Mouse (Mus musculus) lung, postnatal 0 days (tissue): ENCODE measurements at regions not wholly inside any gene's neighbourhood (a gene's known extent, or its start where the extent isn't known, plus 50 kb on each side); places are given as distances from the start of the nearest gene placed in this dataset.
A peak's percentile ranks its signal among the peaks of the same experiment; 100 is the strongest.

Source experiments
- ATAC-seq: fragments of 200-750 bp; cut with Nextera tagmentation; 2 replicates; pipeline ENCODE4 v1.8.0; 2017; ENCODE audit warnings: moderate library complexity
- DNase-seq: peaks from one replicate; pipeline ENCODE4 v3.0.0-alpha.2; 2016; ENCODE audit warnings: low spot score
- H3K27ac ChIP-seq: fragments of 300-500 bp; sonication (generic); 2 replicates; pipeline ENCODE4 v1.5.1; 2014; ENCODE audit warnings: antibody characterized with exemption, mild to moderate bottlenecking, low read length, mixed read lengths
- H3K27me3 ChIP-seq: fragments of 300-500 bp; sonication (generic); replicated peaks from 2 replicates; pipeline ENCODE4 v1.6.1; 2014; ENCODE audit warnings: low read length, mixed read lengths; ENCODE audit not compliant: insufficient read depth
- H3K36me3 ChIP-seq: fragments of 300-500 bp; sonication (generic); 2 replicates; pipeline ENCODE4 v1.6.1; 2014; ENCODE audit warnings: low read length, mixed read lengths; ENCODE audit not compliant: insufficient read depth
- H3K4me1 ChIP-seq: fragments of 300-500 bp; sonication (generic); 2 replicates; pipeline ENCODE4 v1.6.1; 2014; ENCODE audit warnings: antibody characterized with exemption, low read depth, low read length, mixed read lengths; ENCODE audit not compliant: insufficient read depth
- H3K4me2 ChIP-seq: fragments of 300-500 bp; sonication (generic); replicated peaks from 2 replicates; pipeline ENCODE4 v1.6.1; 2014; ENCODE audit warnings: low read depth, mild to moderate bottlenecking, low read length, moderate library complexity, mixed read lengths
- H3K4me3 ChIP-seq: fragments of 300-500 bp; sonication (generic); 2 replicates; pipeline ENCODE4 v1.5.1; 2014; ENCODE audit warnings: low read depth, low read length
- H3K9ac ChIP-seq: fragments of 300-500 bp; sonication (generic); replicated peaks from 2 replicates; pipeline ENCODE4 v1.6.1; 2014; ENCODE audit warnings: low read depth, mild to moderate bottlenecking
- H3K9me3 ChIP-seq: fragments of 300-500 bp; sonication (generic); 2 replicates; pipeline ENCODE4 v1.6.1; 2016; ENCODE audit warnings: low read length, mixed read lengths
- CTCF ChIP-seq: IDR thresholded peaks from 2 replicates; pipeline ENCODE4 v1.5.1; 2016; ENCODE audit warnings: antibody characterized with exemption, mild to moderate bottlenecking
- EP300 ChIP-seq: IDR thresholded peaks from 2 replicates; pipeline ENCODE4 v1.6.1; 2016; ENCODE audit warnings: antibody characterized with exemption, mild to moderate bottlenecking, control low read depth
- WGBS: fragments of 180-500 bp; shearing (Covaris S2); extraction: QIAGEN DNeasy Blood & Tissue Kit; methylation state at CpG from one replicate; pipeline ENCODE4 v1.1.7; 2014; 5-methylcytosine and 5-hydroxymethylcytosine counted together

DNA sequence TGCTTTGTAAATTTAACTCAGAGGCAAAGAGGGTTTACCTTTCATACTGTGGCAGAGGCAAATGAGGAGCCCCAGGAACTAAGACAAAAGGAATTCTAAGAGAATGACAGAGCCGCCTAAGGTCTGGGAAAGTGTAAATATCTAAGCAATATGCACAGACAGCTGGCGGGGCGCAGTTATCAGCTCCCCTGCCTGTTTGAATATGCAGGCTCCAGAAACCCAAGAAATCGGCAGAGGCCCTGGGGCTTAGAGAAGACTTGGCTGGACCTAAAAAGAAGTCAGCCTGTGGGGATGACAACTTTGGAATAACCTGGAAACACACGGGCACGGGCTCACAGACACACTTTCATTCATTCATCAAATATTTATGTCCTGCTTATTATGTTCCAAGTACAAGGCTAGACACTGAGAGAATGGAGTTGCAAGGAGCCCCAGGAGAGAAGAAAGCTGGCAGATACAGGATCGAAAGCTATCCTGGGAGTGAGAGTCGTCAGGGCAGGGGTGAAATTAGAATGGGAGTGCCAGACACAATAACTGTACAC is 222.2 kb upstream of the Rpl38 start:
- no peak overlapping the region for H3K9ac ChIP-seq
- DNase-seq (no peak), ATAC-seq (no peak)
- H3K27ac ChIP-seq: no peak overlapping the region
- no peaks in the 10 kb centered on the region for H3K9me3 ChIP-seq
- 10% methylated on average over 8 of the region's 8 CpGs for WGBS
- no peaks in the 10 kb centered on the region for H3K36me3 ChIP-seq
- no peaks in the 10 kb centered on the region for H3K27me3 ChIP-seq
- H3K4me2 ChIP-seq: peak overlapping the region; percentile 48
- no peak for TF ChIP-seq EP300
- no peak for TF ChIP-seq CTCF
- H3K4me3 ChIP-seq: no peak overlapping the region
- no peaks in the 10 kb centered on the region; the same call in 1 of the 2 replicates for H3K4me1 ChIP-seq

DNA sequence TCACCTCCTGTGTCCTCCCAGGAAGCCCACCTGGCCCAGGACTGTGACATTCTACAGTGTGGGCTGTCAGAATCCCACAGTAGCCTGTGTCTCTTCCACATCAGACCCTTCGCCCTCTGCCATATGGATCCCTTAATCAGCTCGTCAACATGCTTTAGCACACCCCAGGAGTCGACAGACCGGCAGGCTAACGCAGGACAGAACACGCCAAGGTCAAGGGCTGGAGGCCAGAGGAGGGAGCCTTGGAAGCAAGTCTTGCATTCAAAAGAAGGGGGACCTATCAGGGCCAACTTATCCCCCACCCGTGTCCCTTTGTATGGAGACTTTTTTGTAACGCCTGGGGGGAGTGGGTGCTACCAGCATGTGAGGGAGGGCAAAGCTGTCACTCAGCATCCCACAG is 224.1 kb upstream of the Rpl38 start:
- no peak overlapping the region for H3K27ac ChIP-seq
- no peak overlapping the region for H3K4me3 ChIP-seq
- ATAC-seq: 0 out of 2 replicates have a peak, but pooled peaks have one; percentile 16
- H3K27me3 ChIP-seq: no peaks in the 10 kb centered on the region
- H3K9me3 ChIP-seq: no peaks in the 10 kb centered on the region
- WGBS: 29% methylated on average over 8 of the region's 8 CpGs
- TF ChIP-seq EP300: no peak
- no peak for TF ChIP-seq CTCF
- no peaks in the 10 kb centered on the region for H3K36me3 ChIP-seq
- H3K9ac ChIP-seq: no peak overlapping the region
- H3K4me1 ChIP-seq: no peaks in the 10 kb centered on the region; the same call in 1 of the 2 replicates
- DNase-seq: peak; percentile 36
- H3K4me2 ChIP-seq: no peak overlapping the region

DNA sequence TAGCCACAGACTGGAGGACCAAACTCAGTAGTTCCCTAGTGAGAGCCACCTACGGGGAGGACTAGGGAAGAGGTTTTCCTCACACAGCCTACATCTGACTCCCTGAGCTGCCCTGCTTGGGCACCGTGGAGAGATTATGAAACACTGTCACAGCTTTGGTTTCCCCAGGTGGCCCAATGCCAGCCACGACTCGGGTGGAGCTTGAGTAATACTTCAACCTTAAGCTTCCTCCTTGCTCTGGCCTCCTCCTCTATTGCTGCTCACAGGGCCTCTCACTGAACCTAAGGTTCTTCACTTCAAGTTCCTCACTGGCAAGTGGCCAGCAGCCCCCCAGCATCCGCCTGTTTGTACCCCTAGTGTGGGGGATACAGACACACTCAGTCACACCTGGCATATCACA is 224.9 kb upstream of the Rpl38 start:
- no peak overlapping the region for H3K9ac ChIP-seq
- H3K27me3 ChIP-seq: no peaks in the 10 kb centered on the region
- H3K9me3 ChIP-seq: no peaks in the 10 kb centered on the region
- peak; percentile 54 for DNase-seq
- H3K4me1 ChIP-seq: no peaks in the 10 kb centered on the region; the same call in 1 of the 2 replicates
- no peak overlapping the region for H3K4me3 ChIP-seq
- WGBS: 30% methylated on average over 5 of the region's 5 CpGs
- TF ChIP-seq CTCF (no peak), EP300 (no peak)
- H3K27ac ChIP-seq: no peak overlapping the region
- H3K36me3 ChIP-seq: no peaks in the 10 kb centered on the region
- ATAC-seq: peak; percentile 39
- no peak overlapping the region for H3K4me2 ChIP-seq

- no peak for ATAC-seq
- no peak for DNase-seq
Measured at GRCm38 (mm10) chr11:114439314-114439713, 229.0 kb upstream of the Rpl38 start.

GRCm38 (mm10) chr11:114435788-114436187 is 232.5 kb upstream of the Rpl38 start:
- Histone ChIP-seq H3K4me3 (no peak overlapping the region), H3K9me3 (no peaks in the 10 kb centered on the region), H3K9ac (no peak overlapping the region), H3K4me1 (no peaks in the 10 kb centered on the region), H3K4me2 (no peak overlapping the region), H3K36me3 (no peaks in the 10 kb centered on the region), H3K27ac (no peak overlapping the region), H3K27me3 (0 out of 2 replicates have a peak, but pooled peaks cover 2% of the 10 kb centered on the region)
- ATAC-seq: no peak
- WGBS: 17% methylated on average over 1 of the region's 1 CpGs
- no peak for TF ChIP-seq CTCF
- no peak for TF ChIP-seq EP300
- no peak for DNase-seq

More at GRCm38 (mm10) chr11:114439314-114439713, 229.0 kb upstream of the Rpl38 start:
- H3K4me3 ChIP-seq: no peak overlapping the region
- H3K27me3 ChIP-seq: no peaks in the 10 kb centered on the region
- no peak overlapping the region for H3K4me2 ChIP-seq
- H3K4me1 ChIP-seq: no peaks in the 10 kb centered on the region; the same call in 1 of the 2 replicates
- WGBS: 70% methylated on average over 4 of the region's 4 CpGs
- no peak overlapping the region for H3K27ac ChIP-seq
- H3K9me3 ChIP-seq: no peaks in the 10 kb centered on the region
- no peaks in the 10 kb centered on the region for H3K36me3 ChIP-seq
- H3K9ac ChIP-seq: no peak overlapping the region
- TF ChIP-seq EP300: no peak
- TF ChIP-seq CTCF: no peak

DNA sequence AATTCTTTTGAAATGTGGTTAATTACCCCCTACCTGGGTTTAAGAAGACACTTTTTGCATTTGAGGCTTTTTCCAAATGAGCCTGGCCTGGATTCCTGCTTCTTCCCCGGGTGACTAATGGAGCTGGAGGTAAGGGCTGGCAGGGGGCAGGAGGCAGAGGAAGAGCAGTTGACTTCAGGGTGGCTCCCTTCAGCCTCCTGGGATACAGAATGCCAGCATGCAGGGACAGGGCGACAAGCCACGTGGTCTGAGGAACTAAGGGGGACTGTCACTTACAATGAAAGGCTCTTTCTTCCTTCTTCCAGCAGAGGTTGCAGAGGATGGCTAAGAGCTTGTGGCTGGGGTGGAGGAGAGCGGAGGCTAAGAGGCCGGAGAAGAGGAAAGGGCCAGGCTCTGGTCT is 234.8 kb upstream of the Rpl38 start:
- no peaks in the 10 kb centered on the region for H3K9me3 ChIP-seq
- no peak overlapping the region for H3K4me2 ChIP-seq
- H3K27me3 ChIP-seq: 0 out of 2 replicates have a peak, but pooled peaks cover 2% of the 10 kb centered on the region
- no peaks in the 10 kb centered on the region for H3K36me3 ChIP-seq
- no peak overlapping the region for H3K27ac ChIP-seq
- no peak overlapping the region for H3K9ac ChIP-seq
- H3K4me1 ChIP-seq: no peaks in the 10 kb centered on the region
- DNase-seq (no peak), ATAC-seq (no peak)
- no peak overlapping the region for H3K4me3 ChIP-seq
- TF ChIP-seq CTCF: no peak
- TF ChIP-seq EP300: no peak
- WGBS: 26% methylated on average over 5 of the region's 5 CpGs
